Mouse (Mus musculus): Measurements from ENCODE around the gene Sept7.
A peak's percentile ranks its signal among the peaks of the same experiment; 100 is the strongest.
"Not testable (repeated sequence)": the region's sequence is repeated elsewhere in the genome, so short reads cannot be mapped to it uniquely, and the experiment has no call there.

Gene Sept7

GRCm38 (mm10) chr9:25253478-25253824, 1.2 kb downstream of the Sept7 start:
- no peak for DNase-seq (ENCODE audit: low read depth, low spot score)

DNA sequence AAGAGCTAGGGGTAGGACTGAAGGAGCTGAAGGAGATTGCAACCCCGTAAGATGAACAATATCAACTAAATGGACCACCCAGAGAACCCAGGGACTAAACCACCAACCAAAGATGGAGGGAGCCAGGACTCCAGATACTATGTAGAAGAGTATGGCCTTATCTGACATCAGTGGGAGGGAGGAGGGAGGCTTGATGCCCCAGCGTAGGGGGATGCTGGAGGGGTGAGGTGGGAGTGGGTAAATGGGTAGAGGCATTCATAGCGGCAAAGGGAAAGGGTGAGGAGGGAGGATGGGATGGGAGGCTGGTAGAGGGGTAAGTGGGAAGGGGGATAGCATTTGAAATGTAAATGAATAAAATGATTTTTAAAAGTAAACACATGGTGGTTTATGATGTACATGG, 8.2 kb downstream of the Sept7 start:
- no peak for DNase-seq (ENCODE audit: low read depth, low spot score)

GRCm38 (mm10) chr9:25260979-25261378, 8.7 kb downstream of the Sept7 start:
- no peak for DNase-seq (ENCODE audit: low read depth, low spot score)

GRCm38 (mm10) chr9:25262087-25262486, 9.8 kb downstream of the Sept7 start:
- DNase-seq (ENCODE audit: low read depth, low spot score): no peak

DNA sequence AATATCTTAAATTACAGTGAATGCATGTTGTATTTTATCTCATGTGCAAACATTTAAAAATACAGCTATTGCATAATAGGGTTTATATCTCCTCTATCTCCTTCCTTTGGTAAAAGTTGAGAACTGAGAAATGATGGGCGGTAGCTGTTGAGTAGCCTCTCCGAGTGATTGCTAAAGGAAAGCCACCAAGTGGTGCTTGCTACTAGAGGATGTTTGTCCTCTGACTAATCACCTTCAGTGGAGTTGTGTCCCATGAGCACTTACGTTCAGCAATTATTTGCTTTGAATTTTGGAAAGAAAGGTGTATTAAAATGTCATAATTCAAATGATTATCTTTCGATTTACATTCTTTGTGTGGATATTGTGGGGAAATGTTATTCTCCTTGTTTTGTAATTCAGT, 13.6 kb downstream of the Sept7 start:
- no peak for DNase-seq (ENCODE audit: low read depth, low spot score)

DNA sequence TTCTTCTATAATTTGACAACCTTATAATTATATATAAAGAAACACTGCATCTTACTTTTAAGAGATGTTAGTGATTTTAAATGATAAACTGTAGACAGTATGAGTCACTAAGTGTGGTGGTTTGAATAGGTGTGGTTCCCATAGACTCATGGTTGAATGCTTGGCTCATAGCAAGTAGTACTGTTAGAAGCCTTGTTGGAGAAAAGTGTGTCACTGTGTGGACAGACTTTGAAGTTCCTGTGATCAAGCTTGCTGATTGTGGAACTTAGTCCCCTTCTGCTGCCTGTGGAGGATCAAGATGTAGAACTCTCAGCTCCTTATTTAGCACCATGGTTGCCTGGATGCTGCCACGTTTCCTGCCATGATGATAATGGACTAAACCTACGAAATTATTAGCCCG, 14.9 kb downstream of the Sept7 start:
- no peak for DNase-seq (ENCODE audit: low read depth, low spot score)

- DNase-seq (ENCODE audit: low read depth, low spot score): no peak
Observed at GRCm38 (mm10) chr9:25267574-25267973, 15.3 kb downstream of the Sept7 start.

GRCm38 (mm10) chr9:25271902-25272301, 19.7 kb downstream of the Sept7 start:
- DNase-seq (ENCODE audit: low read depth, low spot score): no peak

DNA sequence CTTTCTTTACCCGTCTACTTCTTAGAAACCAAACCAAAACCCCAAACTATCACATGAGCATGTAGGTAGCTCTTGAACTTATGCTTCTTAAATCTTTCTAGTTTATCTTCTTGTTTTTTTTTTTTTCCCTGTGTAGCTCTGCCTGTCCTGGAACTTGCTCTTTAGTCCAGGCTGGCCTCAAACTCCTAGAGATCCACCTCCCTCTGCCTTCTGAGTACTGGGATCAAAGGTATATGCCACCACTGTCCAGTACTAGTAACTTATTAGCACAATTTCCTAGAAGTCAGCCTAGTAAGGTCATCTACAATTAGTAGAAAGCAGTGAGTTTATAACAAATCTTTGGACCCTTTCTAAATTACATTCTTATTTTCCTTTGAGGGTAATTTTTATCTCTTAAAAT, 37.6 kb downstream of the Sept7 start:
- DNase-seq (ENCODE audit: low read depth, low spot score): no peak

DNA sequence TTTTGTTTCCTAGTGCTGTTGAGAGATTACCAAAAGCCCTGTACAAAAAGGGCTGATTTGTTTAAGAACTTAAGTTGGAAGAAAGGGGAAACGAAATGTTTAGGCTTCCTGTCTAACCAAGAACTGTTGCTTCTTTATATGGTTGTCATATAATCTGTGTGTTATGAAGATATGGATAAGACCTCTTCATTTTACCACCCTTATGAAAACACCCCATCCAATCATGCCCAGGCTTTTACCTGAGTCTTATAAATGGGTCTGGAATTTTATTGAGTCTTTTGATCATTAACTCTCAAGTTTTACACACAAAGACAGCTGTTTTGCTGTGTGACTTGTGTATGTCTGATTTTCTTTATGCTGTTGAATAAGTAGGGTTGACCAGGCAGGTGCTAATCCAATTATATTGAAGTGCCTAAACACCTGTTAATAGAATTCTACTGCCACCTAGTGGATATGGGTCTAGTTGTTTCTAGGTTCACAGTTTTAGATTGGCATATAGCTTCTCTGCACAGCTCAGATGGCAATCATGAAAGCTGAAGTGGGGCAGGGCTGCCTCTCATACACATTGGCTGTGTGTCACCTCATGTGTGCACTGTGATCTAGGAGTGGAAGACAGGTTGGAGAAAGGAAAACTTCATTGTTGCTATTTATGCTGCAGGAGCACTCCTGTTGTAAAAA, 57.4 kb downstream of the Sept7 start:
- DNase-seq (ENCODE audit: low read depth, low spot score): peak; percentile 18

DNA sequence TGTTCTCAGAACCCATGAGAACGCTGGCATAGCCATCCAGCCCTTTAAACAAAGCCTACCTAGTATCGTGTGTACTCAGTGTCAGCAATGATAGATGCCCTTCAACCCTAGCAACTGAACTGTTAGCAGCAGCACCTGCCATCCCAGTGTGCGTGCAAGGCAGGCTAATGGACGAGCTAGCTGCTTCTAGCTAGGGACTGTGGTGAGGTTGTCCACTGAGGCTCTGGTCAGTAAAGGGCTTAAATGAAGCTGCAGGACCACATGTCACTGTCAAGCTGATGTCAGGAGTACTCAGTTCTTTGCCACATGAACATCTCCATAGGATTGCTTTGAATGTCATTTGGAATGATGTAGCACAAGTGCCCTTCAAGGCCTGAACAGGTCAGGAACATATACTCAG, 62.1 kb downstream of the Sept7 start:
- DNase-seq (ENCODE audit: low read depth, low spot score): no peak

GRCm38 (mm10) chr9:25317827-25318505, 65.7 kb downstream of the Sept7 start:
- DNase-seq (ENCODE audit: low read depth, low spot score): peak; percentile 16

- DNase-seq (ENCODE audit: low read depth, low spot score): not testable (repeated sequence)
Observed at GRCm38 (mm10) chr9:25319676-25320075, 67.4 kb downstream of the Sept7 start.

- no peak for DNase-seq (ENCODE audit: low read depth, low spot score)
Observed at GRCm38 (mm10) chr9:25327727-25328370, 75.6 kb downstream of the Sept7 start.

- no peak for DNase-seq (ENCODE audit: low read depth, low spot score)
Observed at GRCm38 (mm10) chr9:25328946-25329723, 76.9 kb downstream of the Sept7 start.

DNA sequence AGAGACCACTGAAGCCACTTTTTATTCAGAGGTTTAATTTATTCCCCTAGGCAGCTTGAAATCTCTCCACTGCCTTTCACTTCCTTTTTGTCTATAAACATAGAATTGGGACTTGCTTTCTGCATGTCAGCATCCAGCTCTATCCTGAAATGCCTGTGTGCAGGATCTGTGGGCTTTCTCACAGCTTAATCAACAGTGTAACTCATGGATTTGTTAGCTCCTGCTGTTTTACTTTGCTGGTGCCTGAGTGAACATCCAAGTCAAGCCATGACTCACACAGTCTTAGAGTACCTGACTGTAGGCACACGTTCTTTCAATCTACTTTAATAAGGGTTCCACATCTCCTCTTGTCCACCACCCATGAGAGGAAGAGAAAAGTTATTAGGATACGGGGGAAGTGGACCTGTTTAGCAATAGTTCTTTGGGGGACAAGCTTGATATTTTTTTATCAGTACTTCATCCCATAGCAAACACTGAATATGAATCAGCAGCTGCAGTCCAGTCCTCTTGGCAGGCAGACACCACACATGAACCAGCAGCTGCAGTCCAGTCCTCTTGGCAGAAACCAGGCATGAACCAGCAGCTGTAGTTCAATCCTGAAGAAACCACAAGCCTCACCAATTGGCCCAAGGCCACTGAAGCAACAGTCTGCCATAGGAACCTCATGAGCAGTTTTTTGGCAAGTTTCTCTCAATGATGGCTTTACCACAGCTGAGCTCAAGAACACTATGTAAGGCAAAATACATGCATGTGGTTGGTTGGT, 85.4 kb downstream of the Sept7 start:
- no peak for DNase-seq (ENCODE audit: low read depth, low spot score)

- DNase-seq (ENCODE audit: low read depth, low spot score): no peak
Observed at GRCm38 (mm10) chr9:25340412-25340811, 88.2 kb downstream of the Sept7 start.

DNA sequence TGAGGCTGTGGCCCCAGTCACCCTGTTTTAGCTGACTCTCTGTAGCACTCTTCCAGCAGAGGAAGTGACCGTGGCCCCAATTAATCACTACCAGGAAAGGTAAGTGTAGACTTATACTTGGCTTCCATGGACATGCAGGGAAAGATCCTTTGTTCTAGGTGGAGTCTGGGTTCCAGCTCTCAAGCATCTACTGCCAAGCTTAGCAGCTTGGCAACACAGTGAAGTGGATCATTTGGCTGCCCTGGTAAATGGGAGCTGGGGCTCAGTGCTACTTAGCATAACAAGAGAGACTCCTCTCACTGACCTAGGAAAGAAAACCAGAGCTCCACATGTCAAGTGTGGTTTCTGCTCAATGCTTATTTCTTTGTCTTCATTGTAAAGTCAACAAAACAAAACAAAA, 101.5 kb downstream of the Sept7 start:
- DNase-seq (ENCODE audit: low read depth, low spot score): no peak

GRCm38 (mm10) chr9:25355806-25356205, 103.6 kb downstream of the Sept7 start:
- peak; percentile 54 for DNase-seq (ENCODE audit: low read depth, low spot score)

DNA sequence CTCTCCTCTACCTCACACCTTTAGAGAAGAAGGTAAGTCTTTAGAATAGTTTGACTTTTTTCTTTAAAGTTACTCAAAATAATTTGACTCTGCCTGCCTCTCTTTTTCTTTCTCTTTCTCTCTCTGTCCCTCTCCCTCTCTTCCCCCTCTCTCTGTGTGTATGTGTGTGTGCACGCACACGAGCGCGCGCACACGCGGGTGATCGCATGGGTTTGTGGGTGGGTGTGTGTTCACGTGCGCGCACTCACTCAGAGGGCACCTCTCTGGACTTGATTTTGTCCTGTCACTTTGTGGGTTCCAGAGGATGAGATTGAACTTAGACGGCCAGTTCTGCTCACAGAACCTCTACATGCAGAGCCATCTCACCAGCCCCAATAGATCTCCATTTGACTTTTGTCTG, 105.3 kb downstream of the Sept7 start:
- DNase-seq (ENCODE audit: low read depth, low spot score): no peak

DNA sequence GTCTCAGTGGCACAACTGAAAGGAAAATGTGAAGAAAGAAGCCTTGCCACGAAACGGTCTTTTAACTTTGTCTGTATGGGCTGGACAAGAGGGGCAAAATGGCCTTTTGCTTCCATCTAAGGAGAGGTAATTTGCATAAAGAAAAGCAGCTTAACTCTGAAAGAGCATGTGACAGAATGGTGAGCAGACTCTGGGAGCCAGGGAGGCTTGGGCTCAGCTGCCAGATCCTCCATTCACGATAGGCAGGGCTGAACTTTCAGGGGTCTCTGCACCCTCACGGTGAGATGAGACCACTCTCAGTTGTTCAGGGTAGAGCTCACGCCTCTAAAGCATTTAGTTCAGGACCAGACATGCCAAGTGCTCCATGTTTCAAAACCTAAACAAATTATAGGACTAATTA, 105.8 kb downstream of the Sept7 start:
- no peak for DNase-seq (ENCODE audit: low read depth, low spot score)
